Mouse (Mus musculus) heart, postnatal 0 days (tissue): ENCODE data around the gene Gm19345. TPM values are rescaled to one million over a fixed set of nuclear protein-coding genes. Genes with fewer than 3 reads are reported as not detected.

Experiments used
- ATAC-seq: fragments of 200-750 bp; cut with Nextera tagmentation; 2 replicates; pipeline ENCODE4 v1.8.0; 2017; ENCODE audit warnings: low read depth, moderate number of reproducible peaks, moderate library complexity; ENCODE audit not compliant: insufficient read depth
- DNase-seq: peaks from one replicate; pipeline ENCODE4 v3.0.0-alpha.2; 2016; ENCODE audit warnings: low spot score
- H3K27ac ChIP-seq: fragments of 300-500 bp; sonication (generic); 2 replicates; pipeline ENCODE4 v1.5.1; 2014; ENCODE audit warnings: low read depth, mild to moderate bottlenecking
- H3K27me3 ChIP-seq: fragments of 300-500 bp; sonication (generic); 2 replicates; pipeline ENCODE4 v1.6.1; 2014; ENCODE audit warnings: low read length, mixed read lengths; ENCODE audit not compliant: control insufficient read depth, insufficient read depth
- H3K36me3 ChIP-seq: fragments of 300-500 bp; sonication (generic); replicated peaks from 2 replicates; pipeline ENCODE4 v1.6.1; 2014; ENCODE audit warnings: low read length, mixed read lengths; ENCODE audit not compliant: control insufficient read depth, insufficient read depth
- H3K4me1 ChIP-seq: fragments of 300-500 bp; sonication (generic); 2 replicates; pipeline ENCODE4 v1.6.1; 2014; ENCODE audit warnings: antibody characterized with exemption; ENCODE audit not compliant: control insufficient read depth, insufficient read depth
- H3K4me2 ChIP-seq: fragments of 300-500 bp; sonication (generic); 2 replicates; pipeline ENCODE4 v1.6.1; 2014; ENCODE audit warnings: low read depth, mild to moderate bottlenecking, low read length, moderate library complexity
- H3K4me3 ChIP-seq: fragments of 300-500 bp; sonication (generic); 2 replicates; pipeline ENCODE4 v1.5.1; 2014; ENCODE audit warnings: low read depth, low read length
- H3K9ac ChIP-seq: fragments of 300-500 bp; sonication (generic); replicated peaks from 2 replicates; pipeline ENCODE4 v1.6.1; 2014; ENCODE audit warnings: low read depth, low read length, mixed read lengths
- H3K9me3 ChIP-seq: fragments of 300-500 bp; sonication (generic); replicated peaks from 2 replicates; pipeline ENCODE4 v1.6.1; 2016; ENCODE audit warnings: low read length; ENCODE audit not compliant: control insufficient read depth
- CTCF ChIP-seq: IDR thresholded peaks from 2 replicates; pipeline ENCODE4 v1.5.1; 2016; ENCODE audit warnings: antibody characterized with exemption, control low read depth, low read depth
- EP300 ChIP-seq: IDR thresholded peaks from 2 replicates; pipeline ENCODE4 v1.6.1; 2016; ENCODE audit warnings: antibody characterized with exemption, low read depth
- WGBS: fragments of 180-500 bp; shearing (Covaris S2); extraction: QIAGEN DNeasy Blood & Tissue Kit; methylation state at CpG from one replicate; pipeline ENCODE4 v1.1.7; 2014; 5-methylcytosine and 5-hydroxymethylcytosine counted together
- polyA plus RNA-seq: library from polyadenylated mRNA; unstranded; fragments of >200 nt; fragmentation: Nextera tagmentation; extraction: Ambion mirVana; gene quantifications from 2 replicates; pipeline ENCODE4 v1.2.1, GENCODE M21; 2015
- total RNA-seq: library from RNA; depleted of rRNA; stranded (reverse); fragments of >200 nt; gene quantifications from 2 replicates; pipeline ENCODE4 v1.2.3, GENCODE M21; 2014; ENCODE audit warnings: low replicate concordance

Gene Gm19345
- total and polyA plus RNA-seq, 2 experiments from 2014 or later: not detected

GRCm38 (mm10) chr7:19823256-19824181 is 28.3 kb upstream of the Gm19345 start:
- no peaks in the 10 kb centered on the region for H3K9me3 ChIP-seq
- TF ChIP-seq CTCF (no peak), EP300 (no peak)
- ATAC-seq (no peak), DNase-seq (no peak)
- no peaks in the 10 kb centered on the region for H3K36me3 ChIP-seq
- WGBS: 28% methylated on average over 16 of the region's 16 CpGs
- H3K4me3 ChIP-seq: no peak overlapping the region
- H3K9ac ChIP-seq: no peak overlapping the region
- H3K27me3 ChIP-seq: peaks cover 12% of the 10 kb centered on the region
- peaks cover 16% of the 10 kb centered on the region; the same call in 1 of the 2 replicates for H3K4me1 ChIP-seq
- peak overlapping the region; percentile 33; the same call in 1 of the 2 replicates for H3K4me2 ChIP-seq
- peak overlapping the region; percentile 76 for H3K27ac ChIP-seq

- Histone ChIP-seq H3K4me3 (no peak overlapping the region), H3K27me3 (peaks cover 7% of the 10 kb centered on the region), H3K4me2 (peak overlapping the region; percentile 33; the same call in 1 of the 2 replicates), H3K9me3 (no peaks in the 10 kb centered on the region), H3K27ac (peak overlapping the region; percentile 76), H3K9ac (no peak overlapping the region), H3K36me3 (no peaks in the 10 kb centered on the region), H3K4me1 (peaks cover 16% of the 10 kb centered on the region; the same call in 1 of the 2 replicates)
- TF ChIP-seq EP300 (peak; percentile 59; the same call in 1 of the 2 replicates), CTCF (no peak)
- DNase-seq (peak; percentile 84), ATAC-seq (peak; percentile 90)
- 27% methylated on average over 25 of the region's 26 CpGs for WGBS
Measured at GRCm38 (mm10) chr7:19824182-19824973, 27.4 kb upstream of the Gm19345 start.

DNA sequence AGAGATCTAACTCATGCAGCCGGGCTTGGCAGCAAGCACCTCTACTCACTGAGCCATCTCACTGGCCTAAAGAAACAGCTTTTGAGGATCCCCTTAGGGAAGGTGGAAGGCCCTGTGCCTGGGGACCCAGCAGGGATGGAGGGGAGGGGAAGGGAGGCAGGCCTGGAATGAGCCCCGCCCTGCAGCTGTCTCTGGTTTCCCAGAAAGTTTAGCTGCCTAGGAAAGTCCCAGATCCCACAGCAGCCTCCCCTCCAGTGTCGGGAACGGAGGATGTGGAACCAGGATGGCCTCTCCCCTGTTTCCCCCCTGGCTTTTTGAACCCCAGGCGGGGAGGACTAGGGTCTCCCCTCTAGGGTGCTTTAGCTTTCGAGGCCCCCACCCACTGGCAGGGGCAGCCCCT is 25.0 kb upstream of the Gm19345 start:
- Histone ChIP-seq H3K4me3 (no peak overlapping the region), H3K4me2 (no peak overlapping the region), H3K27me3 (peaks cover 2% of the 10 kb centered on the region), H3K27ac (no peak overlapping the region), H3K36me3 (no peaks in the 10 kb centered on the region), H3K9ac (no peak overlapping the region), H3K4me1 (peaks cover 28% of the 10 kb centered on the region), H3K9me3 (no peaks in the 10 kb centered on the region)
- 40% methylated on average over 6 of the region's 6 CpGs for whole genome bisulfite sequencing
- DNase-seq (no peak), ATAC-seq (no peak)
- no peak for TF ChIP-seq EP300
- TF ChIP-seq CTCF: no peak

DNA sequence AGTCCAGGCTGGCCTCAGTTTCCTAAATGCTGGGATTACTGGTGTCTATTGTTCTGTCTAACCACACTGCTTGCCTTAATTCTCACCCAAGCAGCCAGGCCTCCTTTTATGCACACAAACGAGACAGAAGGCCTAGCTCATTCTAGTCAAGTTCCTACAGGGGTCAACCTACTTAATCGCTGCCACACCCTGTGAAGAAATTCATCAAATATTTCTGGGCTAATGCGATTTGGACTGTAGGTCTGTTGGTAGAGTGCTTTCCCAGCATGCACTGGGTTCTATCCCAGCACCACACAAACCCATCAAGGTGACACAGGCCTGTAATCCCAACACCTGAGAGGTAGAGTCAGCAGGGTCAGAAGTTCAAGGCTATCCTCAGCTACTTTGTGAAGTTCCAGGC is 22.1 kb upstream of the Gm19345 start:
- WGBS: 86% methylated on average over 3 of the region's 3 CpGs
- Histone ChIP-seq H3K9me3 (no peaks in the 10 kb centered on the region), H3K27ac (no peak overlapping the region), H3K36me3 (no peaks in the 10 kb centered on the region), H3K4me3 (no peak overlapping the region), H3K4me1 (peaks cover 14% of the 10 kb centered on the region), H3K27me3 (no peaks in the 10 kb centered on the region), H3K9ac (no peak overlapping the region), H3K4me2 (no peak overlapping the region)
- DNase-seq: no peak
- no peak for ATAC-seq
- TF ChIP-seq CTCF: no peak

DNA sequence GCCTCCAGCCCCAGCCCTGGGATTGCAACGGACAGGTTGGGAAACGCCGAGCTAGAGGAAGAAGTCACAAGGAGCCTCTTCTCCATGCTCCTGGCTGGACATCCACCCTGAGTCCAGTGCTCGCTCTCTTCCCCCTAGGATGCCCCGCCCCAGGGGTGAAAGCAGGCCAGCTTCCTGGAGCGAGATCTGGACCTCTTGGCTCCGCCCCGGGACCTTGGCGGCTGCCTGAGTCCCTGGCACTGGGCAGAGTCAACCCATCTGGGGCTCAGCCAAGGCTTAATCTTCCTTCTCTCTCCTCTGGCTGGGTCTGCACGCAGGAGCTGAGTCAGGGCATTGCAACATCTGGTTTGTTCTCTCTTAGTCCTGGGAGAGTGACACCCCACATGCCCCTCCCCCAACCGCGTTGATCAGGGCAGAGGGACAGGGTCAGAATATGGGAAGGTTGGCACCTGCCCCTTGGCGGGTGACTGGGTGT is 21.1 kb upstream of the Gm19345 start:
- Histone ChIP-seq H3K4me3 (no peak overlapping the region), H3K4me1 (peaks cover 12% of the 10 kb centered on the region), H3K4me2 (peak overlapping the region; percentile 27), H3K27ac (0 out of 2 replicates have a peak overlapping the region, but pooled peaks have one; percentile 17), H3K9me3 (no peaks in the 10 kb centered on the region), H3K27me3 (no peaks in the 10 kb centered on the region), H3K9ac (no peak overlapping the region), H3K36me3 (no peaks in the 10 kb centered on the region)
- 21% methylated on average over 13 of the region's 13 CpGs for WGBS
- no peak for TF ChIP-seq CTCF
- no peak for TF ChIP-seq EP300
- ATAC-seq (peak; percentile 89), DNase-seq (peak; percentile 82)
